Mouse (Mus musculus) heart, postnatal 0 days (tissue): ENCODE measurements around the gene Calhm5.

Experiments
- CTCF ChIP-seq: IDR thresholded peaks from 2 replicates; pipeline ENCODE4 v1.5.1; 2016; ENCODE audit warnings: antibody characterized with exemption, control low read depth, low read depth
- EP300 ChIP-seq: IDR thresholded peaks from 2 replicates; pipeline ENCODE4 v1.6.1; 2016; ENCODE audit warnings: antibody characterized with exemption, low read depth

DNA sequence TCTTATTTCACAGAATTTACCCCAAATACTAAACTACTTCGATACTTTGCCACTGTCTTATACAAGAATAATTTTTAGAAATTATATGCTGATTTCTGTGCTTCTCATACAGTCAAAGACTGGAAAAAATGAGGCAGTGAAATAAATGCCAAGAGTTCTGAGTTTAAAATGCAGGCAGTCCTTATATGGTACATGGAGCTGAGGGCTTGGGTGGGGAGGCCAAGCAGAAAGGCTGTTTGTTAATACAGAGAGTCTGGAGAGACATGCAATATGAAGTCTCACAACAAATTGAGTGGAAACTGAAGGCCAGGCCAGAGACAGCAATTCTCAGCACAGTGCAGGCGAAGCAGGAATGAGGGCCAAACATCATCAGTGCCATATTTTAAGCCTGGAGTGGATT lies 7.8 kb downstream of the Calhm5 start:
- TF ChIP-seq CTCF: no peak
- no peak for TF ChIP-seq EP300
